Mouse (Mus musculus) C2C12 (cell line): ENCODE results near the gene Taf1c. TPM values are rescaled to one million over a fixed set of nuclear protein-coding genes. Genes with fewer than 3 reads are reported as not detected.

Experiments used
- H3K27me3 ChIP-seq: one replicate; pipeline ENCODE4 v1.6.1; 2011; ENCODE audit not compliant: control insufficient read depth, insufficient read depth, insufficient read length
- H3K36me3 ChIP-seq: one replicate; pipeline ENCODE4 v1.6.1; 2011; ENCODE audit not compliant: control insufficient read depth, insufficient read depth
- H3K4me3 ChIP-seq: one replicate; pipeline ENCODE4 v1.5.1; 2011; ENCODE audit warnings: mild to moderate bottlenecking, control low read depth; ENCODE audit not compliant: poor library complexity, insufficient read depth, severe bottlenecking
- H3K79me2 ChIP-seq: one replicate; pipeline ENCODE4 v1.6.1; 2011; ENCODE audit not compliant: control insufficient read depth, insufficient read depth
- H3K79me3 ChIP-seq: one replicate; pipeline ENCODE4 v1.6.1; 2011; ENCODE audit warnings: low read depth, control low read depth
- H3ac ChIP-seq: one replicate; pipeline ENCODE3; 2011; ENCODE audit warnings: low read depth; ENCODE audit not compliant: control insufficient read depth, insufficient read length
- CEBPB ChIP-seq: IDR thresholded peaks from one replicate; pipeline ENCODE4 v1.6.1; 2011; ENCODE audit warnings: low read depth, mild to moderate bottlenecking, control low read depth, moderate library complexity
- CTCF ChIP-seq: IDR thresholded peaks from one replicate; pipeline ENCODE4 v1.5.1; 2011; ENCODE audit not compliant: control insufficient read depth, insufficient read depth, insufficient read length
- FOSL1 ChIP-seq: IDR thresholded peaks from one replicate; pipeline ENCODE4 v1.8.0; 2011; ENCODE audit warnings: mild to moderate bottlenecking, low read length; ENCODE audit not compliant: poor library complexity, insufficient read depth, severe bottlenecking
- MAX ChIP-seq: IDR thresholded peaks from one replicate; pipeline ENCODE4 v1.6.1; 2011; ENCODE audit warnings: mild to moderate bottlenecking, control low read depth
- MYOD1 ChIP-seq: IDR thresholded peaks from one replicate; pipeline ENCODE4 v1.6.1; 2011; ENCODE audit warnings: low read depth; ENCODE audit not compliant: control insufficient read depth, insufficient read length
- MYOG ChIP-seq: IDR thresholded peaks from one replicate; pipeline ENCODE4 v1.6.1; 2011; ENCODE audit not compliant: control insufficient read depth, insufficient read length; ENCODE audit errors: extremely low read depth
- USF1 ChIP-seq: IDR thresholded peaks from one replicate; pipeline ENCODE4 v1.6.1; 2011; ENCODE audit warnings: low read depth, mild to moderate bottlenecking, control low read depth, moderate library complexity
- polyA plus RNA-seq: library from polyadenylated mRNA; unstranded; fragments of >200 nt; fragmentation: generic; extraction: Trizol; gene quantifications from one replicate; pipeline ENCODE4 v1.2.1, GENCODE M21; 2012; ENCODE audit warnings: missing spikeins

The Taf1c gene
- polyA plus RNA-seq, 1 experiment = 8.1 TPM

GRCm38 (mm10) chr8:119568951-119569350, 36.1 kb downstream of the Taf1c start:
- Histone ChIP-seq H3K4me3 (no peak overlapping the region), H3ac (no peak overlapping the region), H3K36me3 (peaks cover 9% of the 10 kb centered on the region), H3K79me3 (no peaks in the 10 kb centered on the region), H3K27me3 (no peaks in the 10 kb centered on the region), H3K79me2 (peaks cover 4% of the 10 kb centered on the region)
- TF ChIP-seq MYOG (no peak), MYOD1 (no peak), FOSL1 (no peak), USF1 (no peak)

GRCm38 (mm10) chr8:119568251-119568650, 36.8 kb downstream of the Taf1c start:
- TF ChIP-seq MYOG = no peak
- TF ChIP-seq FOSL1 = no peak
- TF ChIP-seq CTCF = no peak
- TF ChIP-seq CEBPB = no peak
- no peak for TF ChIP-seq MAX
- TF ChIP-seq MYOD1 = no peak
- no peak for TF ChIP-seq USF1
- H3K79me2 ChIP-seq = no peaks in the 10 kb centered on the region
- no peak overlapping the region for H3ac ChIP-seq
- no peak overlapping the region for H3K4me3 ChIP-seq
- H3K27me3 ChIP-seq = no peaks in the 10 kb centered on the region
- peaks cover 9% of the 10 kb centered on the region for H3K36me3 ChIP-seq
- H3K79me3 ChIP-seq = no peaks in the 10 kb centered on the region

GRCm38 (mm10) chr8:119566367-119566766, 38.7 kb downstream of the Taf1c start:
- Histone ChIP-seq H3K27me3 (no peaks in the 10 kb centered on the region), H3K79me3 (no peaks in the 10 kb centered on the region), H3K36me3 (peaks cover 12% of the 10 kb centered on the region), H3ac (no peak overlapping the region), H3K79me2 (no peaks in the 10 kb centered on the region), H3K4me3 (no peak overlapping the region)
- no peak for TF ChIP-seq MAX
- no peak for TF ChIP-seq MYOG
- no peak for TF ChIP-seq CTCF
- TF ChIP-seq CEBPB = no peak
- TF ChIP-seq FOSL1 = no peak
- TF ChIP-seq USF1 = no peak
- no peak for TF ChIP-seq MYOD1

- Histone ChIP-seq H3K4me3 (no peak overlapping the region), H3K79me2 (no peaks in the 10 kb centered on the region), H3K79me3 (no peaks in the 10 kb centered on the region), H3K36me3 (peaks cover 12% of the 10 kb centered on the region), H3K27me3 (no peaks in the 10 kb centered on the region), H3ac (no peak overlapping the region)
- no peak for TF ChIP-seq MAX
- TF ChIP-seq MYOG = no peak
- TF ChIP-seq FOSL1 = no peak
- TF ChIP-seq CEBPB = no peak
- no peak for TF ChIP-seq USF1
- no peak for TF ChIP-seq CTCF
- no peak for TF ChIP-seq MYOD1
Observed at GRCm38 (mm10) chr8:119563849-119564251, 41.2 kb downstream of the Taf1c start.

- peaks cover 12% of the 10 kb centered on the region for H3K36me3 ChIP-seq
- H3K79me3 ChIP-seq = peaks cover 38% of the 10 kb centered on the region
- H3ac ChIP-seq = no peak overlapping the region
- TF ChIP-seq CEBPB (no peak), USF1 (no peak), MYOD1 (no peak), MAX (no peak), CTCF (no peak), MYOG (no peak), FOSL1 (no peak)
- no peak overlapping the region for H3K4me3 ChIP-seq
- no peaks in the 10 kb centered on the region for H3K27me3 ChIP-seq
- H3K79me2 ChIP-seq = peaks cover 40% of the 10 kb centered on the region
Observed at GRCm38 (mm10) chr8:119559402-119559720, 45.7 kb downstream of the Taf1c start.

GRCm38 (mm10) chr8:119558603-119559401, 46.2 kb downstream of the Taf1c start, which contains the start of gene Mbtps1:
Gene Mbtps1 (minus strand): TSS chr8:119558735.
- H3K36me3 ChIP-seq = peaks cover 12% of the 10 kb centered on the region
- no peak for TF ChIP-seq MYOD1
- no peak for TF ChIP-seq MYOG
- no peak for TF ChIP-seq CEBPB
- TF ChIP-seq MAX = peak; percentile 63
- no peak for TF ChIP-seq CTCF
- peak within 1 kb of the TSS; percentile 96 for H3ac ChIP-seq
- H3K4me3 ChIP-seq = peak within 1 kb of the TSS; percentile 98
- H3K79me3 ChIP-seq = peaks cover 44% of the 10 kb centered on the region
- no peaks in the 10 kb centered on the region for H3K27me3 ChIP-seq
- peaks cover 46% of the 10 kb centered on the region for H3K79me2 ChIP-seq
